Mouse (Mus musculus) liver, adult 2 months (tissue): ENCODE measurements around the gene Zan.

Source experiments
- CTCF ChIP-seq: fragments of 200-500 bp; IDR thresholded peaks from 2 replicates; pipeline ENCODE4 v1.5.1; 2011; ENCODE audit warnings: low read depth, low read length, control low read depth
- POLR2A ChIP-seq: fragments of 200-500 bp; IDR thresholded peaks from 2 replicates; pipeline ENCODE4 v1.6.1; 2011; ENCODE audit warnings: low read length, control low read depth; ENCODE audit not compliant: insufficient read depth; ENCODE audit errors: extremely low read depth

DNA sequence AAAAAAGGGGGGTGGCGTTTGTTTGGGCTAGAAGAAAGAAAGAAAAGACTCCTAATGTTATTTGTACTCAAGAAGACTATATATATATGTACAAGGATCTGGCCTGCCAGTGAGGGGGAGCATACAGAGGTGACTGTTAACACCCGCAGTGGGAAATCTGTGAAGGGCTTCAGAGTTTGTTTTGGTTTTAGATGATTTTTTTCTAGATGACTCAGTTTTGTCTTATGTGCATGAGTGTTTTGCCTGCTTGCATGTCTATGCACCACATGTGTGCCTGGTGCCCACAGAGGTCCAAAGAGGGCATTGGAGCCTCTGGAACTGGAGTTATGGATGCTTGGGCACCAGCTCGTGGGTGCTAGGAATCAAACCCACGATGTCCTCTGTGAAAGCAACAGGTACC, 129.9 kb downstream of the Zan start:
- TF ChIP-seq POLR2A: no peak
- no peak for TF ChIP-seq CTCF
